In the genomic region with DNA sequence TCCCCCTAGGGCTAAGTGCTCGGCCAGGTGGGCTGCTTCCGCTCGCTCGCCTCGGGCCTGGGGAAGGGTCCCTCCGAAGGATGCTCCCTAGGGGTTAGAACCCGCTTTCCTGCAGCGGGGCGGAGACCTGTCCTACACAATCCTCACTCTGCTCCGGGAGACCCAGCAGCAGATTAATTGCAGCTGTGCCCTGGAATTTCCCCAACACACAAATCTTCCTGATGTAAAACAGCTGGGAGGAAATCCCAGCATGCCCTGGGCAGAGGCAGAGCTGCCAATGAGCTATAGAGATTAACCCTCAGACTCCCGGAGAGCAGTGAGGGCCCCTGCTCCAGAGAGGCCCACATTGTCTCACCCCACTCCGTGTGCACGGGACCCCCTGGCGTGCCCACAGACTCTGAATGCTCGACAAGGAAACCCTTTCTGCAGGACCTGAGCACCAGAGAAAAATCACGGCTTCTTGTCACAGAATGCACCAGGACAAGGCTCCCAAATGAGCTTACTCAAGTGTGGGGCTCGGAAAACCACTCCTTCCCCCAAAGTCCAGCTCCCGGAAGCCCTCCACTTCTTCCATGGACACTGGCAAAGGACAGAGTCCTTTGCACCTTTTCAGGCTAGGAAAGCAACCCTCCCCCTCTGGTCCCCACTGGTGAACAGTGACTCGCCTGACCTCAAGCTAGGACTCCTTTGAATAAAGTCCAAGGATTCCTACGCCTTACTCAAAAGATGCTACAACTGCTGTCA, we compare ENCODE assay signal across 9 mouse cellular contexts. TPM values are rescaled to one million over a fixed set of nuclear protein-coding genes. Genes with fewer than 3 reads are reported as not detected.
DNase-seq lines count a peak whose midpoint lies in the region; ATAC-seq lines count a peak whose summit lies in the region.
"Had no signal": no experiment of that assay in that cellular context is flagged by ENCODE, and none has a peak within 500 bp of the region (broad histone marks: within the 10 kb centered on the region; RNA-seq: fewer than 3 reads in every experiment).

No protein-coding gene starts in this region.

- peak overlapping the region; percentile 60 for H3K27ac ChIP-seq in forebrain, embryonic 16.5 days (ENCODE audit: low read length)
- peak overlapping the region; percentile 85 for H3K27ac ChIP-seq in limb, embryonic 11.5 days (replicated peaks; ENCODE audit: low read depth, low read length)
- H3K27ac ChIP-seq in midbrain, embryonic 14.5 days (replicated peaks; ENCODE audit: low read depth, low read length), result peak overlapping the region; percentile 77

- peaks cover 13% of the 10 kb centered on the region for H3K4me1 ChIP-seq in forebrain, embryonic 16.5 days (replicated peaks; ENCODE audit: control insufficient read depth, insufficient read depth, low read length)
- H3K4me1 ChIP-seq in limb, embryonic 11.5 days (ENCODE audit: control insufficient read depth, insufficient read depth, low read length), result peaks cover 42% of the 10 kb centered on the region
- H3K4me1 ChIP-seq in midbrain, embryonic 14.5 days (ENCODE audit: control insufficient read depth, insufficient read depth, low read length), result no peaks in the 10 kb centered on the region

- H3K9ac ChIP-seq in forebrain, embryonic 16.5 days (replicated peaks; ENCODE audit: low read depth, low read length), result peak overlapping the region; percentile 35; the same call in 1 of the 2 replicates
- peak overlapping the region; percentile 40 for H3K9ac ChIP-seq in limb, embryonic 11.5 days (ENCODE audit: low read length)
- H3K9ac ChIP-seq in midbrain, embryonic 14.5 days (replicated peaks; ENCODE audit: low read length), result peak overlapping the region; percentile 57

- DNase-seq in urinary bladder, postnatal 25 days (ENCODE audit: low spot score), result peak; percentile 48
- DNase-seq in urinary bladder, adult 2 months (ENCODE audit: low spot score), result no peak
- DNase-seq in limb, embryonic 11.5 days (ENCODE audit: low spot score), result peak; percentile 94
- peak; percentile 74 for DNase-seq in midbrain, embryonic 14.5 days
- DNase-seq in urinary bladder, postnatal 36 days (ENCODE audit: low spot score in 2 of 2), result peak; percentile 66 to 75
- DNase-seq in cerebellum, postnatal 36 days, result no peak

- H3K36me3 ChIP-seq in forebrain, embryonic 16.5 days (ENCODE audit: control insufficient read depth, insufficient read depth), result no peaks in the 10 kb centered on the region
- H3K36me3 ChIP-seq in limb, embryonic 11.5 days (ENCODE audit: control insufficient read depth, insufficient read depth, low read length), result no peaks in the 10 kb centered on the region
- H3K36me3 ChIP-seq in midbrain, embryonic 14.5 days (ENCODE audit: control insufficient read depth, insufficient read depth, low read length), result no peaks in the 10 kb centered on the region

- no peaks in the 10 kb centered on the region for H3K27me3 ChIP-seq in forebrain, embryonic 16.5 days (replicated peaks; ENCODE audit: control insufficient read depth, insufficient read depth, low read length)
- no peaks in the 10 kb centered on the region for H3K27me3 ChIP-seq in limb, embryonic 11.5 days (ENCODE audit: control insufficient read depth, insufficient read depth, low read length)
- no peaks in the 10 kb centered on the region for H3K27me3 ChIP-seq in midbrain, embryonic 14.5 days (ENCODE audit: control insufficient read depth, insufficient read depth, low read length)
- H3K27me3 ChIP-seq: Patski had no signal

- H3K4me2 ChIP-seq in forebrain, embryonic 16.5 days (ENCODE audit: low read length), result peak overlapping the region; percentile 43
- peak overlapping the region; percentile 46 for H3K4me2 ChIP-seq in limb, embryonic 11.5 days (ENCODE audit: low read depth, severe bottlenecking)
- H3K4me2 ChIP-seq in midbrain, embryonic 14.5 days (ENCODE audit: low read length), result peak overlapping the region; percentile 57

- H3K9me3 ChIP-seq in forebrain, embryonic 16.5 days (ENCODE audit: control insufficient read depth, low read length), result no peaks in the 10 kb centered on the region
- no peaks in the 10 kb centered on the region for H3K9me3 ChIP-seq in limb, embryonic 11.5 days (ENCODE audit: control insufficient read depth, low read length)
- H3K9me3 ChIP-seq in midbrain, embryonic 14.5 days (ENCODE audit: control insufficient read depth, low read length), result no peaks in the 10 kb centered on the region

- peak; percentile 77 for ATAC-seq in forebrain, embryonic 16.5 days
- peak; percentile 34 to 46; a peak in 2 of 4 replicates for ATAC-seq in hematopoietic stem cell, adult 5-6 weeks (replicated peaks in 1 of 2; ENCODE audit: insufficient read depth in 1 of 2, low FRiP score in 2 of 2, low TSS enrichment in 1 of 2, low read depth in 1 of 2, poor library complexity in 2 of 2, severe bottlenecking in 2 of 2)
- ATAC-seq in limb, embryonic 11.5 days (ENCODE audit: insufficient number of reproducible peaks, low FRiP score, low TSS enrichment, low read depth), result peak; percentile 94
- ATAC-seq in midbrain, embryonic 14.5 days (ENCODE audit: low FRiP score, low TSS enrichment), result peak; percentile 72
- ATAC-seq: Patski had no signal

- H3K4me3 ChIP-seq in forebrain, embryonic 16.5 days (replicated peaks; ENCODE audit: low read length), result peak overlapping the region; percentile 29
- peak overlapping the region; percentile 14 for H3K4me3 ChIP-seq in limb, embryonic 11.5 days (ENCODE audit: low read depth, low read length)
- peak overlapping the region; percentile 39 for H3K4me3 ChIP-seq in midbrain, embryonic 14.5 days (replicated peaks; ENCODE audit: low read depth, low read length)

- 42% methylated on average over 20 of the region's 20 CpGs for WGBS in forebrain, embryonic 16.5 days
- WGBS in limb, embryonic 11.5 days, result 7% methylated on average over 20 of the region's 20 CpGs
- 38% methylated on average over 20 of the region's 20 CpGs for WGBS in midbrain, embryonic 14.5 days

RNA-seq across cellular contexts. Expression of a gene that starts 38.7 kb away (rescaled TPM):
- polyA plus RNA-seq in urinary bladder, adult 2 months (2012; rRNA removed), result 68.9 and 70.1 TPM in 2 replicates
- 34.6 and 38.0 TPM in 2 replicates for polyA plus RNA-seq in forebrain, embryonic 16.5 days (2015; fragmentation: Nextera tagmentation; extraction: Ambion mirVana)
- 93.9 and 95.8 TPM in 2 replicates for total RNA-seq in hematopoietic stem cell, adult 5-6 weeks (2017)
- polyA plus RNA-seq in limb, embryonic 11.5 days (2014; fragmentation: Nextera tagmentation; extraction: Ambion mirVana), result 24.6 and 25.2 TPM in 2 replicates
- polyA plus RNA-seq in midbrain, embryonic 14.5 days (2014; fragmentation: Nextera tagmentation; extraction: Ambion mirVana), result 31.6 and 47.1 TPM in 2 replicates

RNA-seq across cellular contexts. Expression of a gene that starts 57.2 kb away (rescaled TPM):
- 19.6 and 22.7 TPM in 2 replicates for polyA plus RNA-seq in urinary bladder, adult 2 months (2012; rRNA removed)
- 4.1 and 5.0 TPM in 2 replicates for polyA plus RNA-seq in forebrain, embryonic 16.5 days (2015; fragmentation: Nextera tagmentation; extraction: Ambion mirVana)
- 12.4 and 17.1 TPM in 2 replicates for total RNA-seq in hematopoietic stem cell, adult 5-6 weeks (2017)
- 10.5 and 11.2 TPM in 2 replicates for polyA plus RNA-seq in limb, embryonic 11.5 days (2014; fragmentation: Nextera tagmentation; extraction: Ambion mirVana)
- polyA plus RNA-seq in midbrain, embryonic 14.5 days (2014; fragmentation: Nextera tagmentation; extraction: Ambion mirVana), result 4.2 and 5.1 TPM in 2 replicates

RNA-seq across cellular contexts. Expression of a gene that starts 57.3 kb away (rescaled TPM):
- polyA plus RNA-seq in urinary bladder, adult 2 months (2012; rRNA removed), result 18.4 and 19.1 TPM in 2 replicates
- polyA plus RNA-seq in forebrain, embryonic 16.5 days (2015; fragmentation: Nextera tagmentation; extraction: Ambion mirVana), result 16.9 and 17.0 TPM in 2 replicates
- 7.6 and 9.8 TPM in 2 replicates for total RNA-seq in hematopoietic stem cell, adult 5-6 weeks (2017)
- polyA plus RNA-seq in limb, embryonic 11.5 days (2014; fragmentation: Nextera tagmentation; extraction: Ambion mirVana), result 15.8 and 16.8 TPM in 2 replicates
- 13.5 and 19.8 TPM in 2 replicates for polyA plus RNA-seq in midbrain, embryonic 14.5 days (2014; fragmentation: Nextera tagmentation; extraction: Ambion mirVana)

Comparison
In these comparisons a context has a peak if more than half of its experiments do, and no peak if none do; other contexts are left out.
1. DNase-seq: peak in urinary bladder, postnatal 25 days (single experiment), limb, embryonic 11.5 days (single experiment), midbrain, embryonic 14.5 days (single experiment) and urinary bladder, postnatal 36 days (2 of 2); none in urinary bladder, adult 2 months (single experiment) and cerebellum, postnatal 36 days (0 of 2).
2. ATAC-seq: peak in every context shown above with its lines; median percentile 94 in limb, embryonic 11.5 days; 77 in forebrain, embryonic 16.5 days; 72 in midbrain, embryonic 14.5 days; 40 in hematopoietic stem cell, adult 5-6 weeks.
3. Peak in every context shown above with its lines, with median percentiles within 50 percentile points of each other: H3K27ac ChIP-seq, H3K4me2 ChIP-seq, H3K4me3 ChIP-seq and H3K9ac ChIP-seq.